Mouse (Mus musculus) layer of hippocampus, postnatal 36 days (tissue): ENCODE measurements at regions not wholly inside any gene's neighbourhood (a gene's known extent, or its start where the extent isn't known, plus 50 kb on each side); places are given as distances from the start of the nearest gene placed in this dataset.

ENCODE experiments used
- DNase-seq, 2 experiments: peaks; one replicate each; pipeline ENCODE4 v3.0.0; 2022
- microRNA-seq, 2 experiments: library from miRNA; unstranded; fragments of <30 nt; microRNA quantifications; one replicate each; pipeline ENCODE4 v1.2.0; 2021

- no peak for DNase-seq
These were observed 68.3 kb upstream of the Lrig1 start for GRCm38 (mm10) chr6:94768230-94768629.

GRCm38 (mm10) chr6:94765724-94766123 is 65.8 kb upstream of the Lrig1 start:
- DNase-seq = no peak

- DNase-seq = no peak
These were observed 61.4 kb upstream of the Lrig1 start for GRCm38 (mm10) chr6:94761341-94761740.

- no peak for DNase-seq
These were observed 60.7 kb upstream of the Lrig1 start for GRCm38 (mm10) chr6:94760629-94761111.

- no peak for DNase-seq
These were observed 59.7 kb upstream of the Lrig1 start for GRCm38 (mm10) chr6:94759649-94760048.

- no peak for DNase-seq
These were observed 56.0 kb upstream of the Lrig1 start for GRCm38 (mm10) chr6:94756006-94756405.

GRCm38 (mm10) chr6:94755297-94755831 is 55.4 kb upstream of the Lrig1 start:
- DNase-seq = no peak

GRCm38 (mm10) chr6:94754522-94754921 is 54.6 kb upstream of the Lrig1 start:
- DNase-seq = no peak

GRCm38 (mm10) chr6:94751101-94751440 is 51.1 kb upstream of the Lrig1 start:
- no peak for DNase-seq

GRCm38 (mm10) chr6:94750228-94751100 is 50.5 kb upstream of the Lrig1 start:
- no peak for DNase-seq

Small RNA genes in the stretch of these regions (microRNA-seq; reads per million reads assigned to microRNA genes)
- 0 reads per million in 2 experiments for gene Gm23364
